Mouse (Mus musculus) embryonic fibroblast, embryonic 13.5 days (primary cell): ENCODE measurements around the gene Sod2.

Source experiments
- CTCF ChIP-seq: IDR thresholded peaks from 2 replicates; pipeline ENCODE4 v1.5.1; 2011; ENCODE audit warnings: mild to moderate bottlenecking, control low read depth, low read length, moderate library complexity, borderline replicate concordance; ENCODE audit not compliant: insufficient read depth
- POLR2A ChIP-seq: IDR thresholded peaks from 2 replicates; pipeline ENCODE4 v1.6.1; 2011; ENCODE audit warnings: low read depth, mild to moderate bottlenecking, control low read depth, low read length, moderate library complexity

- no peak for TF ChIP-seq CTCF
- TF ChIP-seq POLR2A = no peak
Measured at GRCm38 (mm10) chr17:12991194-12991634, 15.4 kb upstream of the Sod2 start.
